Mouse (Mus musculus) liver, embryonic 14.5 days (tissue): ENCODE results near the gene Acp4.

Source experiments
- CTCF ChIP-seq: IDR thresholded peaks from 2 replicates; pipeline ENCODE4 v1.5.1; 2016; ENCODE audit warnings: antibody characterized with exemption, low read depth, control low read depth
- EP300 ChIP-seq: IDR thresholded peaks from 2 replicates; pipeline ENCODE4 v1.6.1; 2016; ENCODE audit warnings: antibody characterized with exemption, low read depth

DNA sequence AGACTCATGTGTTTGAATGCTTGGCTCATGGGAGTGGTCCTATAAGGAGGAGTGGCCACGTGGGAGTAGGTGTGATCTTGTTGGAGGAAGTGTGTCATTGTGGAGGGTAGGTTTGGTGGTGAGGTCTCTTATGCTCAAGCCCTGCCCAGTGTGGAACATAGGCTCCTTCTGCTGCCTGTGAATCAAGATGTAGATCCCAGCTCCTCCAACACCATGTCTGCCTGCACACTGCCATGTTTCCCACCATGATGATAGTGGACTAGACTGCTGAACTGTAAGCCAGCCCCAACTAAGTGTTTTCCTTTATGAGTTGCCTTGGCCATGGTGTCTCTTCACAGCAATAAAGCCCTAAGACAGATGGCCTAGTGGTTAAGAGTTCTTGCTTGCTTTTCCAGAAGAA lies 13.1 kb downstream of the Acp4 start:
- TF ChIP-seq EP300 = no peak
- no peak for TF ChIP-seq CTCF
